Mouse (Mus musculus): ENCODE data around the gene Clybl.

The Clybl gene

DNA sequence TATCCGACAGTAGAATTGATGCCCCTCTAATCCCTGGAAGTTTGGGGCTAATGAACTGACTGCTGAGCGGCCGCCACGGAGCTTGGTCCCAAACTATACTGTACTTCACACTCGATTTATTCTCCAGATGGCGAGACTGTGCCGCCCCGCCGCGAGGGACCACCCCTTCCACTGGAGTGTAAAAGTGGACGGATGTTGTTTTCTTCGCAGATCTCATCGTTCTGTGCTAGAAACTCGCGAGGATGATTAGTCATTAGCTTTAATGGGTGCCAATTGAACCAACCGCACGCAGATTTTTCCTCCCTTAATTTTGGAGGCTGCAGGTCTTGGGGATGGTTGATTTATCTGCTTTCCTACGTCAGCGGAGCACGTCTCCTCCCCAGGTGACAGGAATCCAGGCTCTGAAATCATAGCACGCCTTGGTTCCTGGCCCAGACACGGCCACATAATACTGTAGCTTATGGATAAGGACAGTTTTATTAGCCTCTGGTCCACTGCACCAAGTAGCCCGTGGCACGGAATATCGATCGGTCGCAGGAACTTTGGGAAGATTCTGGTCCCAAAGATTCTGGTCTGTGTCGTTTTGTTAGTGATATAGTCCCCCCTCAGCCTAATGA is 185.9 kb downstream of the Clybl start:
- peak; percentile 82 for DNase-seq

DNA sequence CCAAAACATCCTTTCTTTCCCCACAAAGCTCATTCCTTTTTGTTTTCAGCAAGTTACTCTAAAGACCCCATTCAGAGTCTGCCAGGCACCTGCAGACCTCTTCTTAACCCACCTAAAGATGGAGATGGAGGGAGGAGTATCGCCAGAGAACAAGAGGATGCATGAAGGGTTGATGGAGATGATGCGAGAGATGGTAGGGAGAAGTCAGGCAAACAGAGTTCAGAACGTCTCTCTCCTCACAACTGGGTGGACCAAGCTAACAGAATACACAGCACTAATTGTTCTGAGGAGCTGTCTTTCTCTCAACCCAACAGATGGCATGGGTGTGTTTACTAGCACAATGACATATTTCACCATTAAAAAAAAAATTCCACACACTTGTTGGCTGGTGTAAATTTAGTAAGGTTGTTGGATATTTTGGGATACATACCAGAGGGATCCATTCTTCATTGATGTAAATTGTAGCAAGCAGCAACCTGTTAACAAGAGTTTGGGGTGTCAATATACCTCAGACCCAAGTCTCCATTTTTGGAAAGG is 186.4 kb downstream of the Clybl start:
- no peak for DNase-seq

DNA sequence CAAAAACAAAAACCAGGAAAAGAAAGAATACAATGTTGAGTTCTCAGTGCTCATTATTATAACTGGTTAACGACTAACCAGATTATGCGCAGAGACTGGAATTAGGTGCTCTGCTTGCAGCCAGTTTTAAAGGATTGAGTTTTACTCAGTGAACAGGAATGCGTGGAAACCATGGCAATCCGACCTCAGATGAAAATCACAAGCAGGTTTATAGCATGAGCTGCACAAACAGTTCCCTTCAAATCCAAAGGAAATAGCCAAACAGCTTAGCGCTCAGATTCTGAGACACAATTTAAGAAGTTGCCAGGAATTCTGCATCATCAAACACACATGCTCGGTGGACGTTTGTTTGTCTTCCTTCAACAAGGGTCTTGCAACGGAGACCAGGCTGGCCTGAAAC is 187.0 kb downstream of the Clybl start:
- no peak for DNase-seq

DNA sequence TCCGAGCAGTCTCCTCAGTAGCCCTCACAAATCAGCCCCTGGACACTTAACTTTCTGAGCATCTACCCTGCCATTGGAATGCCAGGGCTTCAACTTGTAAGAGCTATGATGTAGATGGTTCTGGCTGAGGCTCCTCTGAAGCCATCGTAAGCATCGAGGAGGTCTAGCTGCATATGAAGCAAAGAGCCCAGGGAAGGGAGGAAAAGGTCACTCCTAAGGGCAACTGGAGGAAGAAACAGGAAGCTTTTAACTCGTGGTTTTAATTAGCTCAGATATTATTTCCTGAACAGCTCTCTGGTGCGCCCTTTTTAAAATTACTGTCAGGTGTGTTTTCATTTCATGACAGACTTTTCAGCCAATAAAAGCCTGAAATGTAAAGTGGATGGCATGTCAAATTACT is 190.5 kb downstream of the Clybl start:
- no peak for DNase-seq

DNA sequence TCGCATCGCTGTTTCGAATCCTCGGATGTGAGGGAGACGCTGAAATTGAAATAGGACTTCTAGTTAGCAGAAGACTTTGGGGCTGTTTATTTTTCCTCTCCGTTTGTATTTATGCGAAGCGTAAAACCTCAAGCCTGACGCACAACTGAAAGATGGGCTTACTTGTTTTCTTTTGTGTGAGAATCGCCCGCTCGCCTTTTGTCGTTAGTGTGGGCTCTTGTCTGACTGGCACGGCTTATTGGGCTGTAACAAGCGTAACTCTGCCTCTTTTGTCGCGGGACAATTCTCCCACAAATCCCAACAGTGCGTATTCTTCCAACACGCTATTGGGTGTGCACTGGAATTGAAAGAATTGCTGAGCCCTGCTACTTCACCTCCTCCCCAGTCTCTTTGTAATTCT is 192.0 kb downstream of the Clybl start:
- DNase-seq: peak; percentile 58

DNA sequence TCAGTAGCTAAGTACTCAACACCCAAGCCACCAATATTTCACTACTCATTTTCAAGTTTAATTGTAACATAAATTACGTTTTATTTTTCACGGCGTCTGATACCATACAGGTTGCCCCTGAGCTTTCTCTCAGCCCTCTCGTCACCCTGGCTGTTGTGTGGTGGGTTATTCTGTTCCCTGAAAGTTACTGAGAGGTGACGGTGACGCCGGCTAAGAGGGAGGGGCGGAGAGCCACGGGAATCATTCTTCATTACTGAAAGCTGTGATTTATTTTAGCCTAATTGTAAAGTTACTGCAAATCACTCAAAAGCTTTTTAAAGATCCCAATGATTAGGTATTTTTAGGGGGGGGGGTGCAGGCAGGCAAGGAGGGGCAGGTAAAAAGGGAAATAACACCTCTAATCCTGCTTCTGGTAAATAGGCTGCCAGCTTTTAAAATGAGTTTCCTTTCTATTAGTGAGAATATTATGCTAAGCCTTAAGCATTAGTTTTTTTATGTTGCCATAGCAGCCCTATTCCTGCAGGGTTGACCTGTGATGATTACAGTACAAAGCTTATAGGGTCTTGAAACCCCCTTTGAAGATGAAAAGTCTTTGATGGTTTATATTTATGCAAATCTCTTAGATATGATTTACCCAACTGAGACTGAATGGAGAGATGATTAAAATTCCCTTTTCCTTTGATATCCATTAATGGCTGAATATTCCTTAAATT is 192.9 kb downstream of the Clybl start:
- no peak for DNase-seq

DNA sequence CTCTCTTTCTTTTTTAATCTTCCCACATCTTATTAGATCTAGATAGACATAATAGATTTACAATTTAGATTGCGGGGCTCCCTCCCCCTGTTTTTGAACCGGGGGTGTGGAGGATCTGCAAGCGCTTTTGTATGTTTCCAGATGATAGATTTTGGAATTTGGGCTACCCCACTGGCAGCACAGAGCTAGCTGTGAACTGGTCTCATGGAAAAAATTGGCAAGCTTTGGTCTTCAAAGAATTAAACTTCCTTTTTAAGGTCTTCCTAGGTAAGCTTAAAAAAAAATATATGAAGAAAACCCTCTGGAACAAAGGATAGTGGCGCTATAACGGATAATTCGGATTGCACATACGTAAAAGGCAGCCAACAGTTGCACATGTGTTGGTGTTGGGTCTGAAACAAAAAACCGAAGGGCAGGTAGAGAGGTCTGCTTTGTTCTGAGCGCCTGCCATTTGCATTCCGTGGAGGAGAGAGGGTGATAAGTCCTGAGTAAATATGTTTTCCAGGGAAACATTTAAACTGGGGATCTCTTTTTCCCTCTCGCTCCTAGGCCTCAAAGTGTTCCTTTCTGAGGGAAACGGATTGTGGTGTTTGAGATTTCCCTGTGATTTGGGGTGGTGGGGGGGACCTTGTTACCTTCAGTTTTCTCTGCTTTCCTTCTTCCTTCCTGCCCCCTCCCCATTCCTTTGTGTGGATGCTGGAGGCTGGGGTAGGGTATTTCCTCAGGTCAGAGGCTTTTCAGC is 193.7 kb downstream of the Clybl start:
- no peak for DNase-seq

DNA sequence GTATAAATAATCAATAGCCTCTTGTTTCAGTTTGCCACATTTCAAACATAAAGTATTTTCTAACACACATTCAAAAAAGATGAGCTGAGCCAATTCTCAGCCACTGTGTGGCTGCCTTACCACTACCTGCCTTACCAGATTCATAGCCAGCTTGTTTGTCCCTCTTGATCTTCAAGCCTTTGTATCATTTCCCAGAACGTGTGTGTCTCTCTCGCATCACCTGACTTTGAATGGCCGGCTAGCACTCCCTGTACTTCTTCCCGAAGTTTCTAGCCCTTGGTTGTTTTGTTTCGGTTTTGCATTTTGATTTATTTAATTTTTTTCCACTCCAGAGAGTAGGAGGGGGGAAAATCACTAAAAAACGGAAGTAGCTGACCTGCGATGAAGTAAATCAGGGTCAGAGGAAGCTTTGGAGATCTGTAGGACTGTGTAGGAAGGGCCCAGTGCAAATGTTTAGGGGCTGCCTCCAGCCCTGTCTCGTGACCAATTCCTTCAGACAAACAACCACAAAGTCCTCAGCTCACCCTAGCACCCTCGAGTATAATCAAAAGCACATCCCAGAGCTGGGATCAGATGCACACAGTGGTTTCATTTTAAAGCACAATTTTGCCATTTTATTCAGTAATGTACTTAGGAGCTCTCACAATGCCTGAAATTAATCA is 195.1 kb downstream of the Clybl start:
- DNase-seq: peak; percentile 59

DNA sequence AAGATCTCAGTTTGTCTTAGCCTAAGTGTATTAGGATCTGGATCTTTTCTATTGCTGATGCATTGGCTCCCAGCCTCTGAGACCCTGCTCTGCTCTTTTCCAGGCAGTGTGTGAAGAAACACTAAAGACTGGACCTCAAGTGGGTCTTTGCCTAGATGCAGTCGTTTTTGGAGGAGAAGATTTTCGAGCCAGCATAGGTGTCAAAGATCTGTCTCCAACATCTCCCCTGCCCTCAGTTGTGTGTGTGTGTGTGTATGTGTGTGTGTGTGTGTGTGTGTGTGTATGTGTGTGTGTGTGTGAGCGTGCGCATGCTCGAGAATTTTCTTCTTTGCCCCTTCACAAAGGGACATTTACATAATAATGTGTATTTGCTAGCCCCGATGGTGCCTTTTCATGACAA is 196.2 kb downstream of the Clybl start:
- DNase-seq: no peak

DNA sequence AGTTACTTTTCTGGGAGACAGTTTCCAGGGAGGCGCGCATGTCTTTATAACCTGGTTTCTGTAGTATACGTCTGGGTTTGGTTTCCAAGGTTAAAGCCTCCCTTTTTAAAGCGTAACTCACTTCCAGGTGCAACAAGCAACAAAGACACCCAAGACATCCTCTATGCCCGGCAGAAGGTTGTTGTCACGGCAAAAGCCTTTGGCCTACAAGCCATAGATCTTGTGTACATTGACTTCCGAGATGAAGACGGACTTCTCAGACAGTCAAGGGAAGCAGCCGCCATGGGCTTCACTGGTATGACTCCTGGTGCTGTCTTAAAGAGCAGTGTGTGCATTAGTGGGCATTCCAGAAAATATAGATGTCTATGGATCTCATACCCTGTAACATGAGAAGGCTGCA is 197.6 kb downstream of the Clybl start:
- DNase-seq: no peak

DNA sequence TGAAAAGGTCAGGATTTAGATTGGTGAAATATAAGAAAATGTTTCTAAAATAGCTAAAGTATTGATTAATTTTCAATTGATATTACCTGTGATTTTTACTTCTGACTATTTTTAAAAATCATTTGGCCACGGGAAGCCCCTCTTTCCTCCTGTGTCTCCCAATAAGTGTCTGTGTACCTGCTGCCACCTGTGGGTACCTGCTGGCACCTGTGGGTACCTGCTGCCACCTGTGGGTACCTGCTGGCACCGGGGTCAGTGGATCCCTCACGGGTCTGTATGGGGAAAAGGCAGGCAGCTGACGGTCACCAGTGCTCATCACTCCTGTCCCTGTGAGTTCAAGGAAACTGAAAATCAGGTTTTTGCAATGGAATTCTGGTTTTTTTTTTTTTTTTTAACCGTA is 198.5 kb downstream of the Clybl start:
- DNase-seq: peak; percentile 77

DNA sequence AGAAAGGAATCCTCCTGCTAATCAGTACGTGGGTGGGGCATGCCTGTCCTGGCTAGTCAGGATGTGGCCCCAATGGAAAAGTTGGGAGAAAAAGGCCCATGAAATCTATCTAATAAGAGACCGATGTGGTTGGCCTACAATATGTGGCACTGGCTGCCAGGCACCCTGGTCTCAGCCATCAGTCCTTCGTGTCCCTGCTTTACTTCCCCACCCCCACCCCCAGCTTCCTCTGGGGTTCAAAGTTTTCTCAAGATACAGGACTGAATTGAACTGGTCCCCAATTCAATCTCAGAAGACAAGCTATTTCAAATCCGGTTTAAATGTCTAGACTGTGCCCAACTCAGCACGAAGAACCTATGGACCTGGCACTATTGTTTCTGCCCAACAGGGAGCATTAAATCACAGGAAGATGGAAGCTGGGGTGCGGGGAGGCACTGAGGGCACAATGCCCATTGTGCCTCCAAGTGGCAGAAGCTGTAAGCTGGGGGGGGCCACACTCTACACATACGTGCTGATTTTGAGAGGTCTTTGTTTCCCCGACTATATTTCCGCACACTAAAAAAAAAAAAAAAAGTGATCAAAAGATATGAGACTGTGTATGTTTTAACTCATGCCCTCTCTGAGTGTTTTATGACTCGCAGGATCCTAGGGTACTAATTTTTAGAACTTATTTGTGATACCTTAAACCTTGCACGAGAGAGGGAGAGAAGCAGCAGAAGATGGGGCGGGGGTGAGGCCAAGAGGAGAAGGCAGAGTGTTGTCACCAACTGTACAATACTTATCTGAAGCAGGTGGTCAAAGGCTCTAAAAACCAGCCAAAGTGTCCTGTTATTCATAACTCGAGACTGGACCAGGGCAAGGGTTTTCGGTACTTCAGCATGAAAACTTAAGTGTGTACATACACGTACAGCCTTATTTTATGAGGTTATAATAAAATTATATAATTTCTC is 199.7 kb downstream of the Clybl start:
- peak; percentile 91 for DNase-seq

DNA sequence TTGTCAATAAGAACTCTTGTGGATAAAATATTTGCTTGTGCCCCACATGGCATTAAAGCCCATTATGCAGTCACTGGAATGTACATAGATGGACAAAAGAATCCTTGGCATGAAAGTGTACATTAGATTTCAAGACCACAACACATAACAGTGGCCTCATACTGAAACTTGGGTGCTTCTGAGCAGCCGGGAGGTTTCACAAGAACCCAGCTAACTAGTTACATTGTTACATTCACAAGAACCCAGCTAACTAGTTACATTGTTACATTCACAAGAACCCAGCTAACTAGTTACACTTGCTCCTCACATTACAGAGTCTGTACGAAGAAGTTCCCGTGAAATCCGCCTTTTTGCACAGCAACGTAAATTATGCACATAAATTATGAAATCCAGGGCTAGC is 200.8 kb downstream of the Clybl start:
- DNase-seq: no peak

DNA sequence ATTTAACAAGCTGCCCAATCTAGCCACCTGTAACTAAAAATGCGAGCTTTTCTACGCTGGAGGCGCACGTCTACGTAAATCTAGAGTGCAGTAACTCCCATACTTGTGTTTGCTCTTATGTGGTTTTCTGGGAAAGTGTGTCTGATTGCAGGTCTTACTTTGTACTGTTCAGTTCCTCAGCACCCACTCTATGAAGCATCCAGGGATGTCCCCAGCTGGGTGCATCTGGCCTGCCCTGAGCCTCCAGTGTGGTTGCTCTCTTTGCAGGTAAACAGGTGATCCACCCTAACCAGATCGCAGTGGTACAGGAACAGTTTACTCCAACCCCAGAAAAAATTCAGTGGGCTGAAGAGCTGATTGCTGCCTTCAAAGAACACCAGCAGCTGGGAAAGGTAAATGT is 202.4 kb downstream of the Clybl start:
- peak; percentile 63 for DNase-seq

DNA sequence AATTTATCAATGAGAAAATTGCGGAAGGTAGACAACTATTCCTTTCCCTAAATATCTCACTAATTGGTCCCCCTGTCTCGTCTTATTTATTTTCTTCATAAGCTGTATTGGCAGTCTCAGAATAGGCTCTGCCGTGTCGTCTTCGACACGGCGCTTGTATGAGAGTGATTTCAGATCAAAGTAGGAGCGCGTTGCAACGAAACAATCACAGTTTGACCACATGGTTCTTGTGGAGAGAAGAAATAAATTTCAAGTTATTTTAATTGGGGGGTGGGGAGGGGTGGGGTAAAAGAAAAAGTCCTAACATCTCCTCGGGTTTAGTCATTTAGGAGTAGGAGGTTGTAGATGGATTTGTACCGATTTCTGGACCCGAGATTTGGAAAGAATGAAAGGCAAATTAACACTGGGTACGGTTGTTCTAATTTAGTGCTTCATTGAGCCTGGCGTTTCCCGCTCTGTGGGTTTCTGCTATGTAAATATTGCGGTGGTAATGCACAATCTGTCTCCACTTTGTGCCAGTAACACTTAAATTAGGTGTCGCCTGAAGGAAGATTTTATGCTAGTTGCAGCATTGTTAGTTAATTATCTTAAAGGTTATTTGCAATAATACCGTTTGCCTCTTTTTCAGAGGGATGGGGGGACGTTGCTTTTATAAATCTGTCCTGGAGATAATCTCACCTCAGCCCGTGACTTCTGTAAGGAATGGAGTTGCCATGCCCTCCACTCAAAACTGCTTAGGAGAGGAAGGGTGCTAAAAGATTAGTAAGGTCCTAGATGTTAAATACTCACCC is 203.1 kb downstream of the Clybl start:
- peak; percentile 82 for DNase-seq

DNA sequence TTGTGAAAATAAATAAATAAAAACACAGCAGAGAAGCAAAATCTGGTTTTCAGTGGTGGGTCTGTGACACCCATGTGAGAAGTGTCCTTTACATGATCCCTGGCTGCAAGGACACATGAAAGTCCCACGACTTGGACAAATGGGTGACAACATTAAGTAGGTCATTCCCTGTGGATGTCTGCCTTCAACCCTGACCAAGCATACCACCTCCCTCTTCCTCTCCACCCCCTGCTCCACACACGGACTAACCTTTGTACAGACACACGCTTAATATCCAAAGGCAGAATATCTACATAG is 203.7 kb downstream of the Clybl start:
- DNase-seq: peak; percentile 67

DNA sequence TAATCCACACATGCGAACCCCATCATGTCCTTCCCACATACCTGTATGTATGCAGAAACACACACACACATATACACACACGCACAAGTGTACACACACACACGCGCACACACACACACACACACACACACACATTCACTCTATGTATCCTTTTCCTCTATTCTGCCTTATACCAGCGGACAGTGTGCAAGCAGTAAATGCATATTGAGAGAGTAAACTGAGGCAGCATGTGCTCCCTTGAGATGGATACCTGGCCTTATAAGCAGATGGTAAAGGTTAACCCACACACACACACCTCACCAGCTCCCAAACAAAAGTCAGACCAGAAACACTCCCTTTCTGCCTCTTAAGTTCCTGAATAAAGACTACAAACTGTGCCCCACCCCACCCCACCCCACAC is 204.3 kb downstream of the Clybl start:
- no peak for DNase-seq

DNA sequence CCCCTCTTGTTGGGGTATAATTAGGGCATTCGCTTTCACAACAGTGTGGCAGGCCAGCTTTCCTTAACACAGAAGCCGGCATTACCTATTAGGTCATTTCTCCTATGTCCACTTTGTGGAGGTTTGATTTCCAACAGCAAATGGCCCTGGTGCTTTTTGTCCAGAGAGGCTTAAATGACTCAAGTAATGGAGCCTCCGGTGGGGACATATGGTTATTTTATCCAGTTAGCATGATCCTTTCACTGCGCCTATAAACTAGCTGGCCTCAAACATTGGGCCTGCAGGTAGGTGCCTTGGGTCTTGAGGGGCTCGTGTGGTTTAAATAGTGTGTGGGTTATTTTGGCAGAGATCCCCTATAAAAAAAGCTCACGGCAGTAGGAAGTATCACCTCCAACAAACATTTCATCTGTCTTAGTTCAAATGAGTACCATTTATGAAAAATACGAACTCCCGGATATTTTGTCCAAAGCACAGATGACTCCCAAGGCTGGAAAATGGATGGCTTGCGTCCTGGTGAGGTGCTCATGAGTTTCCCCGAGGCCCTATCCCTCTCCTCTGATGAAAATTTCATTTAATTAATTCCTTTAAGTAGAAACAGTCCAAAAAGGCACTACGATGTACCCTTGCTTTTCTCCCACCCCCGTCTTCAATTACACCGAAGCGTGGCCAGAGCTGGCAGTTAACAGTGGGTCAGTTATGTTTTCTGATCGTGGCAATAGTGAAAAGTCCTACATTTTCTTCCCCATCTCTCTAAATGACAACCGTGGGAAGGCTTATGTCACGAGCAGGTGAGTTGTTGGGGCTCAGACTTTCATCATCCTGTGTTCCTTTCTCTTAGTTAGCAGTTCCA is 205.0 kb downstream of the Clybl start:
- DNase-seq: peak; percentile 68

DNA sequence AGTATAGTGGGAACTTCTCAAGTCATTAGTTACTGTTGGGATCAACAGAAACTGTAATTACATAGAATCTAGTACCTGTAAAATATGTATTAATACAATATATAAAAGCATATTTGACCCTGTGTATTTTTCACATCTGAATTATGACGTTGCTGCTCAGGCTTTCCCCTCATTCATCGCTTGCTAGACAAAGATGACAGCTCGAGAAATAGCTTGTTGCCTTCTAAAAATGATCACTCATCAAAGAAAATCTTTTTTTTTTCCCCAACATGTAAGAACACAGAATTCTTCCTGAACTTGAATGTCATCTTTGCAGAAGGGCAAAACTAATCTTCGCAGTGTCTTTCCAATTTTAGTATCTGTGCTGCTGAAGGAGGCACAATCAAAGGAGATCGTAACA is 206.3 kb downstream of the Clybl start:
- no peak for DNase-seq

DNA sequence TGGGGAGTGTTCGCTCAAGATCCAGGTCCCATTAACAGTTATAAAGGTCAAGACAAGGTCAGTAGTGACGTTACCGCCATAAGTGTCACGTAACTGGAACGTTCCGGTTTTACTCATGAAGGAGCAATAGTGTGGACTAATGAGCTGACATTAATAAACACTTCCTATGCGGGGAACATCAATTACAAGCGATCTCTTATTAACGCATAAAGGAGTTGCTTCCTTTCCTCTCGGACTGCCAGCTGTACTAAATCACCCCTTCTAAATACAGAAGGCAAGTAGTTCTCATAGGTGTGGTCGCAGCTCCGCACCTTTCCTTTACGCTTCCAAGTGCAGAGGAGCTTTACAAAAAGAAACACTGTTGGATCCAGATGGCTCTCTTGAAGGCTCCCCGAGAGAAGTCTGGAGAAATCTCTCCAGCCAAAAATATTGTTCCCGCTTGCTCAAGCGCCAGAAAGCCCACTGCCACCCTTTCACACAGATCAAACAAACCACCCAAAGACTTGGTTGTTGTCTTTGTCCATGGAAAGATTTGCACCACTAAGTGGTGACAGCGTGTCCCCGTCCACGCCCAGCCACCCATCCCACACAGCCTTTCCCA is 207.0 kb downstream of the Clybl start:
- peak; percentile 63 for DNase-seq

Data from cerebellum, adult 9-11 months (tissue).